Mouse (Mus musculus): ENCODE measurements around the gene Ubb.

The Ubb gene

DNA sequence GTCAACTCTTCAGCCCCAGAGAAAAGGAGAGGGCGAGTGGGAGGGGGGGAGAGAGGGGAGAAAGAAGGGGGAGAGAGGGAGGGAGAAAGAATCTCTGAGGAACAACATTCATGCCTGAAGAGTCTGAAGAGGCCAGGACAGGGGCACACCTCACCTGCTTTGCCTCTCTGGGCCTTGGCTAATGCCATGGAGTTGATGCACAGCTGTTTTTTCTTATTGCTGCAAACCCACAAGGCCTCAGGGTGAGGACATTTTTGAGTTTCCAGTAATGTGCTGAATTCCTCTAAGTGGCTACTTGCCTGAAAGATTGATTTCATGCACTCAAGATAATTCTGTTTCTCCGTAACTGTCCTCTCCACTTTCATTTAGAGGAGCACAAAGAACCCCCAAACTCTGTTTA, 7.2 kb downstream of the Ubb start:
- POLR2A ChIA-PET: interaction anchor here in 3 of 4 experiments (0.6 to 33.0 kb wide), 15 partner anchors 7 to 880 kb away, joined by 3 to 1188 read pairs (median 10); partner anchors contain the start of genes Trpv2 (in 2 of the 3), Cenpv (in 1 of the 3) and Ubb (in 1 of the 3)
- CTCF ChIA-PET: interaction anchor here in 1 of 4 experiments (0.6 kb wide), 1 partner anchor 542 kb away, joined by 3 read pairs; no protein-coding TSS in a partner anchor

DNA sequence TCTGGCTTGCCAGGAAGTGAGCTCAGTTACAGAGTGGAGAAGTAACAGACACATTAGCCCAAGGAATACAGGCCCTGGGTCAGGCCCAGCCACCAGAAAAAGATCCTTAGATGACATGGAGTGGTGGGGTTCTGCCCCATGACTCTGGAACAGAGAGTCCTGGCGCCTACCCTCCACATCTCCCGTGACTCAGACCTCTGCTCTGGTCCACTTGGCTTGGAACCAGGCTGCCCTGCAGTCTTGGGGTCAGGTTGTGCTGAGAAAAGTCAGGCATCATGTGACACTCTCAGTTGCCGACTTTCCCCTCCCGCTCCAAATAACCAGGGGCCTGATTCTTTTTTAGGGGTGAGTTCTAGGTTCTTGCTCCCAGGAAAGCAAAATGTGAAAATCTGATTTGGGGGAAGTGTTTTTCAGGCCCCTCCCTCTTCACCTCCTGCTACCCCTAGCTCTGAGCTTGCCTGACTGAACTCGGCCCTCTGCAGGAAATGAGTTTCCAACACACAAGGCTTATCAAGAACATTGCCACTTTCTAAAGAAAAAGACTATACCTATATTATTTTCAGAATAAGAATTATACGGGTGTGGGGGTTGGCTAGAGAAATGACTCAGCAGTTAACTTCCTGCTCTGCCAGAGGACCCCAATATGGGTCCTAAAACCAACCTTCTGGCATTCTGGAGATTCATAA, 8.1 kb downstream of the Ubb start:
- POLR2A ChIA-PET: interaction anchor here in 3 of 4 experiments (0.7 to 33.0 kb wide), 14 partner anchors 8 to 50 kb away, joined by 3 to 1188 read pairs (median 10); partner anchors contain the start of genes Cenpv (in 2 of the 3), Ubb (in 2 of the 3) and Trpv2 (in 1 of the 3)

DNA sequence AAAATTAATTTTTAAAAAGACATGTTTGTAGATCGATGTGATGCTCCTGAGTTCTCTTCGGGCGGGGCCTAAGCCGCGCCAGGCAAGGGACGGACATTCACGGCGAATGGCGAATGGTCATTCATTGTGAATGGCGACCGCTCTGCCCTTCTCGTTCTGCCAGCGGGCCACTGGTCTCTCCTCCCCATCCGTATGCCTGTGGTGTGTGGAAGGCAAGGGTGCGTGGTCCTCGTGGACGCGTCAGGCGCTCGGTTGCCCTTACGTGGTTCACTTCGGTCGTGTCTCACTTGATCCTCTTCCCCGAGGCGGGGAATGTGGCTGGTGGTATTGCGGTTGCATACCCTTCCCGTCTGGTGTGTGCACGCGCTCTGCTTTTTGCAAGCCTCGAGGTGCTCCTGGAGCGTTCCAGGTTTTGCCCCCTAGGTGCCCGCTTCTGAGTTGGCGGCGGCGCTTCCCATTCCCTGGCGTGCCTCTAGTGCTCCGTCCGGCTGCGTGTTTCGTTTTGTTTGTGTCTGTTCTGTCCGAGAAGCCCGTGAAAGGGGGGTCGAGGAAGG, 9.6 kb downstream of the Ubb start:
- POLR2A ChIA-PET: interaction anchor here in 3 of 4 experiments (1.1 to 33.0 kb wide), 11 partner anchors 9 to 52 kb away, joined by 3 to 1188 read pairs (median 18); partner anchors contain the start of genes Ubb (in 3 of the 3), Cenpv (in 2 of the 3) and Trpv2 (in 1 of the 3)
- CTCF ChIA-PET: interaction anchor here in 1 of 4 experiments (0.6 kb wide), 1 partner anchor 119 kb away, joined by 5 read pairs; no protein-coding TSS in a partner anchor

More for the DNA sequence above, 8.1 kb downstream of the Ubb start:
- CTCF ChIA-PET: no interaction called here

DNA sequence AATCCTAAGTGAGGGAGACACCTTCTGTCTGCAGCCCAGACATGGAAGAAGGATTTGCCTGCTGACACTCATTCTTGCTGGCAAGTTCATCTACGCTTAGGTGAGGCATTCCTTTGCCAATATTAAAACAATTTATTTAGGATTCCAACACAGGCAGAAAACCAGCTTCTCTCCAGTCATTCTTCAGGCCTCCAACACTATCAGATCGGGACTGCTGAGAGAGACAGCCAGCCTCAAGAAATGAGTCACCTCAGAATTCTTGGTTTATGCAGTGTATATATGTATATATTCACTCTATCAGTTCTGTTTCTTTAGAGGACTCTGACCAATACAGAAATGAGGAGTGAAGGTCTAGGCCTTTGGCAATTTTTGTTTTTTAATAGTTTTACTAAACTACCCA, 12.6 kb downstream of the Ubb start:
- CTCF ChIA-PET: no interaction called here
- POLR2A ChIA-PET: interaction anchor here (0.6 to 33.5 kb wide), 9 partner anchors 9 to 43 kb away, joined by 3 to 727 read pairs (median 4); partner anchors contain the start of gene Ubb (in 2 of the 4)

DNA sequence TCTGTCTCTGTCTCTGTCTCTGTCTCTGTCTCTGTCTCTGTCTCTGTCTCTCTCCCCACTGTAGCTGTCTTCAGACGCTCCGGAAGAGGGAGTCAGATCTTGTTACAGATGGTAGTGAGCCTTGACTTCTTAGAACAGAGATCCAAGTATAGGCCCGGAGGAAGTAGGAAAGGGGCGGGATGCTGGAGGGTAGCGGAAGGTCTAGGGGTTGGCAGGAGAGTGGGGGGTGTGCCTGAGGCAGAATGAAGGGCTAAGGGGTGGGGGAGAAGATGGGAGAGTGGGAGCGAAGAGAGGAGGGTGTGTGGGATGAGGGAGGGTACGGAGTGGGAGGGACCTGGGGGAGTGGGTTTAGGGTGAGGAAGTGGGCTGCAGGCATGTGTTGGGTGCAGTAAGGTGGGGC, 14.8 kb downstream of the Ubb start:
- ChIA-PET POLR2A (interaction anchor here (0.6 to 33.5 kb wide), 20 partner anchors 9 to 53 kb away, joined by 3 to 727 read pairs (median 6); partner anchors contain the start of genes Ubb (in 3 of the 4) and Cenpv (in 1 of the 4)), CTCF (interaction anchor here in 1 of 4 experiments (0.7 to 2.3 kb wide), 2 partner anchors 9 to 125 kb away, joined by 3 to 8 read pairs; no protein-coding TSS in a partner anchor)

DNA sequence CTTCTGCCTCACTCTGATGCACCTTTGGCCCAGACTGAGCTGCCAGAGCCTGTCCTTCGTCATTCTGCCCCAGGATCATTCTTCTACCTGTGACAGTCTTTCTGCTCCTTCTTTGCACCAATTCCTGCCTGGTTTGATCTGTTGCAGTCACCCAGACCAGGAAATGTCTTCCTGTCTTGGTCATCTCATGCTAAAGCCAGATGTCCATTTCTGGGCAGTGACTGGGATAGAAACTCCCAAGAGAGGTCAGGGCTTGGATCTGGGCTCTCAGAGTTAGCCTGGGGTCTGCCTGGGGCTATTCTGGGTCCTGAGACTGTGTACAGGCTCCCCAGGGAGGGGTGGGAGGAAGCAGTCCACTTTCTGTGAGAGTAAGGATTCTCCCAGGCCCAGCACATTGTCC, 15.2 kb downstream of the Ubb start:
- POLR2A ChIA-PET: interaction anchor here in 3 of 4 experiments (1.1 to 33.5 kb wide), 11 partner anchors 10 to 42 kb away, joined by 3 to 727 read pairs (median 20); partner anchors contain the start of gene Ubb (in 3 of the 3)
- CTCF ChIA-PET: interaction anchor here in 1 of 4 experiments (2.3 kb wide), 1 partner anchor 9 kb away, joined by 8 read pairs; no protein-coding TSS in a partner anchor

DNA sequence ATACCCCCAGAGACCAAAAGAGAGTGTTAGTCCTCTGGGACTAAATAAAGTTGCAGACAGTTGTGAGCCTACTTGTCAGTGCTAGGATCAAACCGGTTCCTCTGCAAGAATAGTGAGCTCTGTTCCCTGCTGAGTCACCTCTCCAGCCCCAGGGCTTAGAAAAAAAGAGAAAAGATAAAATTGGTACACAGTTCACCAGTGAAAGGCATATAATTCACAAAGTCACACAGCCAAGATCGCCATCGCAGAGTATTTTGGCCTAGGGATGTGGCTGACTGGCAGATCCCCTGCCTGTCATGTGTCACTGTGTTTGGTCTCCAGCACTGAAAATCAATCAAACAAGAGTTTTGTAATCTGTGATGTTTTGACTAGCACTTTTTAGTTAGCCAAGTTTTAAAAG, 17.3 kb downstream of the Ubb start:
- ChIA-PET POLR2A (interaction anchor here (0.6 to 33.5 kb wide), 16 partner anchors 12 to 267 kb away, joined by 3 to 727 read pairs (median 4); partner anchors contain the start of gene Ubb (in 3 of the 4)), CTCF (interaction anchor here in 1 of 4 experiments (1.3 kb wide), 1 partner anchor 45 kb away, joined by 3 read pairs; no protein-coding TSS in a partner anchor)

DNA sequence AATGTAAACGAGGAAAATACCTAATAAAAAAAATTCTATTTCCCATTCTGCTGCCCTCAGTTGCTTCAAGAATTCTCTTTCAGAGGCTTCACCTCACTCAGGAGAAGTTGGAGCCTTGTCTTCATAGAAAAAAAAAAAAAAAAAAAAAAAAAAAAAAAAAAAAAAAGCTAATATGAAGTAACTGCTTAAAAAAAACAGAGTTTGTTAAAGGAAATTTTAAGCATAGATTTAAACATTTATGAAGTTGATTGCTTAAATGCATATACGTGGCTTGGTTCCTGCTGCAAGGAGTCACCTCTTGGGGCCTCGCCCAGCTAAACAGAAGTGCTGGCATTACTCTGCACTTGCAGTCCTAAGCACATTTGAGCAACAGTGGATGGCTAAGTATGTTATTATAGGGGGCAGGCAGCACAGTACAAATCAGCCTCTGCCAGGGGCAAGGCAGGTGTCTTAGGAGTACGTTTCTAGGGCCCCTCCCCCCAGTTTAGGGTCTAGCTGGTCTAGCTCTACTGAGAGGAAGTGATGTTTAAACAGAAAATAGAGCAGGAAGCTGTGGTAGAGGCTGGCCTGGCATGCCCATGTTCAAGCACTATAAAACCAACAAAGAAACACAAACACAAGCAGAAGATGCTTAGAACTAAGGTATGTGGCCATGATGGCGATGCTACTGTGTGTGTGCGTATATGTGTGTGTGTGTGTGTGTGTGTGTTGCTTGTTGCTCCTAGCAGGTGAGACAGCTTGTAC, 23.2 kb downstream of the Ubb start, which contains the start of gene Trpv2:
Gene Trpv2 (plus strand): TSS at position 528 of the 744 bp plus-strand sequence.
- ChIA-PET POLR2A (interaction anchor here (0.6 to 33.5 kb wide), 32 partner anchors 9 to 89 kb away, joined by 3 to 727 read pairs (median 6); partner anchors contain the start of gene Ubb (in 4 of the 4)), CTCF (interaction anchor here in 3 of 4 experiments (0.6 to 1.7 kb wide), 8 partner anchors 9 to 1767 kb away, joined by 3 to 8 read pairs (median 4); no protein-coding TSS in a partner anchor)

DNA sequence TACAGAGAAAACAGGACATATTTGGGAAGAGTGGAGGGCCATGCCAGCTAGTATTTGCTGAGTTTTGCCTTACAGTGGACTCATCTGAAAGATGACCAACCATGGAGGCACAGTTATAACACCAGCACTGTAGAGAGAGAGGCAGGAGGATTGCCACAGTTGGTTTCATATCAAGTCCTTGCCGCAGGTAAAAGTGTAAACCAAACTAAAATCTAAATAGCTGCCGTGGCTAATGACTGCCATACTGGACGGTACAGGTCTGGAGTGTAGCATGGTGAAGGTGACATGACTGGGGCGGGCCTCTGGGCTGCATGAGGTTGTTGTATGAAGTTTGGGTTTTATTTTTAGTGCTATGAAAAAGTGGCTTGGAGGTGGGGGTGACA, 23.7 kb downstream of the Ubb start:
- POLR2A ChIA-PET: interaction anchor here (0.6 to 33.5 kb wide), 39 partner anchors 9 to 133 kb away, joined by 3 to 727 read pairs (median 5); partner anchors contain the start of genes Ubb (in 4 of the 4), Ncor1 (in 1 of the 4) and Pigl (in 1 of the 4)
- CTCF ChIA-PET: interaction anchor here (0.5 to 1.7 kb wide), 17 partner anchors 8 to 325 kb away, joined by 3 to 8 read pairs (median 3); no protein-coding TSS in a partner anchor

DNA sequence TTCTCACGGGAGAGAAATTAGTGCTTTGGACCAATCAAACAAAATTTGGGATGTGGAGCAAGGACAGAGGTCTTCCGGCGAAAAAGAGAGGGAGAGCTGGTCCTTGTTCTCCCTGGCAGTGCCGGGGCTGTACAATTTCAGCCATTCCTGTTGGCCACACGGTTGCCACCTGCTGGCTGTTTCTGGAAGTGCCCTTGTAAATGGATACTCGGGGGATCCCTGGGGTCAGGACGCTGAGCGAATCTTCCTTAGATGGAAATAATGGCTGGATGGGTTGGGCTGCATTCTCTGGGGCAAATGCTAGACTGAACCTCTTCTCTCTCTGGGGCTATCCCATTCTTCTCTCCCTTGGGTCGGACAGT, 24.3 kb downstream of the Ubb start:
- ChIA-PET CTCF (interaction anchor here (0.5 to 1.7 kb wide), 18 partner anchors 8 to 325 kb away, joined by 3 to 8 read pairs (median 3); no protein-coding TSS in a partner anchor), POLR2A (interaction anchor here (0.6 to 33.5 kb wide), 40 partner anchors 9 to 360 kb away, joined by 3 to 727 read pairs (median 6); partner anchors contain the start of genes Ubb (in 3 of the 4), Ncor1 (in 1 of the 4) and Pigl (in 1 of the 4))

DNA sequence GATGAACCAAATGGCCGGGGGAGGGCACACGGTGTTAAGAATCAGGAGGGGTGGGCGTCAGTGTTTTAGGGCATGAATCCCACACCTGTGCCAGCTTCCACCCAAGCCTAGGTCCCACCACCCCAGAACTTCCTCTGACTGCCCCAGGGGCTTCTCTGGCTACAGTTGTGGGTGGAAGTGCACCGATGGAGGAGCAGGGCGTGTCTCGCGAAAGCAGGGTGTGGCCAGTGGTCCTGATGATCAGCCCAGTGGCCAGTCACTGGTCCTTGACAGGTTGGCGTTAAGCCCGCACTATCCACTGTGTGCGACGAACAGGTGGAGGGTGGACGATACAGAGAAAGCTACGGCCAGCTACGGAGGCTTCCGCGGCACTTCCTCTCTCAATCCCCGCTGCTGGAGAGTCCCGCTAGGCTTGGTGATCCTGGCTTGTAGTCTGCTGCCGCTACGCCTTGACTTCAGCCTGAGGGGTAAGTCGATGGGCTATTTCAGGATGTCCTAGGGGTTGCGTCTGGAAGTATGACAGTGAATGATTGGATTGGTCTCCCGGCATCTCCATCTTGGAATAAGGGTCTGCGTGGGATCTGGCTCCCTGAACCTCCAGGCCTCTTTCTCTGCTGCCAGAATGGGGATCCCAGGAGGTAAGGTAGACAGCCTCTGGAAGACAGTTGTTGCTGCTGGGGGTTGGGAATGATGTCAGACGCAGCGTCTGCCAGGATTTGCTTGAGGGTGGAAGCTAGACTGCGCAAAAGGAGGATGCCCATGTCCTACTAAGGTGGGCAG, 24.9 kb downstream of the Ubb start:
- POLR2A ChIA-PET: interaction anchor here (0.6 to 33.5 kb wide), 42 partner anchors 8 to 360 kb away, joined by 3 to 727 read pairs (median 5); partner anchors contain the start of genes Ubb (in 3 of the 4), Cenpv (in 1 of the 4), Ncor1 (in 1 of the 4) and Pigl (in 1 of the 4)

DNA sequence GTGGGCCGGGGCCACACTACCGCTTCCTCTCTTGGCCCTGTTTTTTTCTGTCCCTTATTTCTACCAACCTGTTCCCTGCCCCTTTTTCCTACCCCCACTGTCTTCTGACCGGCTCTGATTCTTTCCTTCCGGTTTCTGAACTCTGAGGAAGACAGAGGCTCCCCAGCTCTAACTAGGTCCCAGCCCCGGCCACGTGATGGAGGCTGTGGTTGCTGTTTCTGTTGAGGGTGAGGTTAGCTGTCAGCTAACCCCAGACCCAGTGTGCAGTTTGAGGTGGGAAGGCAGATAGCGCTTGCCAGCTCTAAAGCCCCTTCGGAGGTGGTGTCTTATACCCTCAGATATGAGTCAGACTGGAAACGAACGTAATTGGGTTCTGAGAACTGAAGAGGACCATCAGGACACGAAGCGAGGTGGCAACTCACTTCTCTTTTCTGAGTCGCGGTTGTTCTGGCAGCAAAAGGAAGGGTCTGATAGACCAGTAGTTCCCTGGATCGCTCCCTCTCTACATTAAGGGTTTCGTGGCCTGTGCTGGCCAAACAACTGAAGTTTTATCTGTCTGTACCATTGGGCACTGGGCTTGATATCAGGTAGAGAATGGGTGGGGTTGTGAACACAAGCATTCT, 25.7 kb downstream of the Ubb start:
- ChIA-PET CTCF (no interaction called here), POLR2A (interaction anchor here in 3 of 4 experiments (0.6 to 33.5 kb wide), 18 partner anchors 10 to 66 kb away, joined by 3 to 727 read pairs (median 10); partner anchors contain the start of genes Ubb (in 3 of the 3) and Cenpv (in 1 of the 3))

More for the DNA sequence above, 24.9 kb downstream of the Ubb start:
- CTCF ChIA-PET: interaction anchor here (0.6 to 1.7 kb wide), 12 partner anchors 11 to 326 kb away, joined by 3 to 8 read pairs (median 3); no protein-coding TSS in a partner anchor

DNA sequence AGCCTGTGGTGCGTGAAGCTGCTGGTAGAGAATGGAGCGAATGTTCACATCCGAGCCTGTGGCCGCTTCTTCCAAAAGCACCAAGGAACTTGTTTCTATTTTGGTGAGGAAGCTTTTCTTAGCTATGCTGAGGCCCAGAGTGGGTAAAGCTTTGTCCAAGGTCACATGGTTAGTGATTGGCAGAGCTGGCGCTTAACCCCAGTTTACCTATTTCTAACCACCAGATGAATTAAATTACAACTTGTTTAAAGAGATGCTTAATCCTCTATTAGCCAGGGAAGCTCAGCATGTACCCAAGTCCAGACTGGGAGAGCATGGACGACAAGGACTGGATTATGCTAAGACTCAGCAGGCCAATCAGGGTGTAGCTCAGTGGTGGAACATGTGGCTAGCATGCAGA, 32.1 kb downstream of the Ubb start:
- POLR2A ChIA-PET: interaction anchor here (0.5 to 33.5 kb wide), 23 partner anchors 9 to 88 kb away, joined by 3 to 727 read pairs (median 5); partner anchors contain the start of genes Ubb (in 3 of the 4) and Trpv2 (in 1 of the 4)

DNA sequence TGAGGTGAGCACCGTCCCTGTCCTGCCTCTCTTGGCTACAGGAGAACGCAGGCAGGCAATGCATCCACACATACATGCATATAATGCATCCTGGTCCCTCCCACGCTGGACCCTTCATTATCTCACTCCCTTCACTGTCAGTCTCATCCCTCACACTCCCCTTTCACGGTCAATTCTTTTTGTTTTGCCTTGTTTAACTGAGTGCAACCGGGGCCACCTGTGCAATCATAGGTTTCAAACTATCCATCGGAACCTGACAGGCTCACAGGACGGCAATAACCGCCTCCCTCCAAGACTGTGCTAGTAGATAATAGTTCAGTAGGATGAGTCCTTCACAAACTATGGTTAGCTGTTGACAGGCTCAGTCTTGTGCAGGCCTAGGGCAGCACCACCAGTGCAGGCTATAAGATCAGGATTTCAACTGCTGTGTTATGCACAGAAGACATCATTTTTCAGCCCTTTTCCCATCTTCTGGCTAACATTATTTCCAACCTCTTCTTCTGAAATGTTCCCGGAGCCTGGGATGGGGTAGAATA, 33.8 kb downstream of the Ubb start:
- CTCF ChIA-PET: interaction anchor here in 2 of 4 experiments (0.7 kb wide), 2 partner anchors 37 to 47 kb away, joined by 3 to 7 read pairs; no protein-coding TSS in a partner anchor
- POLR2A ChIA-PET: interaction anchor here in 3 of 4 experiments (0.7 to 33.5 kb wide), 15 partner anchors 9 to 186 kb away, joined by 3 to 727 read pairs (median 5); partner anchors contain the start of gene Ubb (in 1 of the 3)

More for the DNA sequence above, 32.1 kb downstream of the Ubb start:
- CTCF ChIA-PET: interaction anchor here (0.6 to 1.2 kb wide), 4 partner anchors 9 to 586 kb away, joined by 4 to 5 read pairs (median 4); partner anchors contain the start of gene Trpv2 (in 1 of the 4)

DNA sequence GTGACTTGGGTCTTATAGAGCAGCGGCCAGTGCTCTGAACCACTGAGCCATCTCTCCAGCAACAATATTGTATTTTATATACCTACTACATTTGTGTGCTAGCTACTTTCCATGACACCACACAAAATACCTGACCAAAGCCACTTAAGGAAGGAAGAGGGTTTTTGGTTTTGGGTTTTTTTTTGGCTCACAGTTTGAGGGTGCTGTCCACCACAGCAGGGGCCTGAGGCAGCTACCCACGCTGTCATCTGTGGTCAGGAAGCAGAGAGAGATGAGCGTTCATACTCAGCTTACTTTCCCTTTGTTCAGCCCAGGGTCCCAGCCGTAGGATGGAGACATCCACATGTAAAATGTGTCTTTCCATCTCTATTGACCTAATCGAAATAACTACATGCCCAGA, 36.1 kb downstream of the Ubb start:
- CTCF ChIA-PET: no interaction called here

More for the DNA sequence above, 36.1 kb downstream of the Ubb start:
- POLR2A ChIA-PET: interaction anchor here in 3 of 4 experiments (0.6 to 33.5 kb wide), 8 partner anchors 10 to 106 kb away, joined by 3 to 727 read pairs (median 8); partner anchors contain the start of gene Ubb (in 1 of the 3)
